Mouse (Mus musculus): ENCODE results near the gene Efcab5. TPM values are rescaled to one million over a fixed set of nuclear protein-coding genes. Genes with fewer than 3 reads are reported as not detected.
A peak's percentile ranks its signal among the peaks of the same experiment; 100 is the strongest.

The Efcab5 gene
- under 1 TPM; 0.18 TPM for total RNA-seq (2021)
- long read RNA-seq, experiment 1 = 0 reads
- long read RNA-seq, experiment 2 = 0 reads

GRCm38 (mm10) chr11:77188868-77189267 lies at the start of gene Efcab5:
TSS of gene Efcab5 (minus strand) at chr11:77188968.
- no peak for DNase-seq
- intact Hi-C loops (cut with DNase I; ENCODE audit: low total_unique reads) = no loop called here

DNA sequence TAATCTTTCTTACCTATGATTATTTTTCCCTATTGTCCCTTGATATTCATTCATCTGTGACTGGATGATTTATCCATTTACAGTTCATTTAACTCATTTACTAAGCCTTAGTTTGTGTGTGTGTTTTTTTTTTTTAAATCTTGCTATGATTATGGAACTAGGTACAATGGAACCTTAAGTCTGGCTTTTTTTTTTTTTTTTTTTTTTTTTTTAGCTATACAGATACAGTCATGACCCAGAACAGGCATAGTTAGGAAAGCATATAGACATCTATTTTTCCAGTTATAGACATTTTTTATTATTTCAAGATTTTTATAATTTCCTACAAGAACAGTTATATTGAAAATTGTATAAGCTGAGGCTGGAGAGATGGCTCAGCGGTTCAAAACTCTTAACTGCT lies 46.5 kb upstream of the Efcab5 start:
- intact Hi-C loops (cut with DNase I; ENCODE audit: low total_unique reads) = no loop called here
- no peak for DNase-seq

DNA sequence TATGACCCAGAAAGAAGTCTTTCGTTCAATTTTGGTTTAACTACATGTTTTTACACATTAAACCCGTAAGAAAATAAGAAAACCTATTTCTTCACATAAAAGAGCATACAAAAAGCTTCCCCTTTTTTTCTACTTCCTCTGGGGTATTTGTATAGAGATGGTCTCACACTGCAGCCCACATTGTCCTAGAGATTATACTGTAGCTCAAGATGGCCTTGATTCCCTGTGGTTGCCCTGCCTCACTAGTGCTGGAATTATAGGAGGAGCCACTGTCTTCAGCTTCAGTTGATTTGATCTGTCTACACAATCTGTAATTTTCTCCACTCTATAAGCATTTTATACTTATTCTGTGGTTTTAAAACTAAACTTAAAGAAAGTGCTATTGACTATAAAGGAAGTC lies 42.7 kb upstream of the Efcab5 start:
- intact Hi-C loops (cut with DNase I; ENCODE audit: low total_unique reads) = no loop called here
- DNase-seq = no peak

DNA sequence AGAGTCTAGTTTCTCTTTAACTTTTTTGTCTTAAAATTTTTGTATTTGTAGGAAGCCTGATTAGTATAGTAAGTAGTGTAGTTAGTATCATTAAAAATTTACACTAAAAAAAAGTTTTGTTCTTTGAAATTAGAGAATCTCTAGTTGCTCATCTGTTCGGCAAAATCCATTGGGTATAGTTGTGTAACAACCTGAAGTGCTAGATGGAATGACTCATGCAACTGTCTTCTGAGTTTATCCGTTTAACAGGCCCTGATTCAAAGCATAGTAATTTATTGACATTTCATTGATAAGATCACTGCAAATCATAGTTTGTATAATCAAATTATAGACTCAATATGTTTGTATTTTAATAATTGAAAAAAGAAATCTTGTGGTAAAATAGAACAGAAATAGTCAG lies 42.0 kb upstream of the Efcab5 start:
- intact Hi-C loops (cut with DNase I; ENCODE audit: low total_unique reads) = no loop called here
- no peak for DNase-seq

- DNase-seq = no peak
Measured at GRCm38 (mm10) chr11:77216761-77217130, 28.0 kb upstream of the Efcab5 start.

DNA sequence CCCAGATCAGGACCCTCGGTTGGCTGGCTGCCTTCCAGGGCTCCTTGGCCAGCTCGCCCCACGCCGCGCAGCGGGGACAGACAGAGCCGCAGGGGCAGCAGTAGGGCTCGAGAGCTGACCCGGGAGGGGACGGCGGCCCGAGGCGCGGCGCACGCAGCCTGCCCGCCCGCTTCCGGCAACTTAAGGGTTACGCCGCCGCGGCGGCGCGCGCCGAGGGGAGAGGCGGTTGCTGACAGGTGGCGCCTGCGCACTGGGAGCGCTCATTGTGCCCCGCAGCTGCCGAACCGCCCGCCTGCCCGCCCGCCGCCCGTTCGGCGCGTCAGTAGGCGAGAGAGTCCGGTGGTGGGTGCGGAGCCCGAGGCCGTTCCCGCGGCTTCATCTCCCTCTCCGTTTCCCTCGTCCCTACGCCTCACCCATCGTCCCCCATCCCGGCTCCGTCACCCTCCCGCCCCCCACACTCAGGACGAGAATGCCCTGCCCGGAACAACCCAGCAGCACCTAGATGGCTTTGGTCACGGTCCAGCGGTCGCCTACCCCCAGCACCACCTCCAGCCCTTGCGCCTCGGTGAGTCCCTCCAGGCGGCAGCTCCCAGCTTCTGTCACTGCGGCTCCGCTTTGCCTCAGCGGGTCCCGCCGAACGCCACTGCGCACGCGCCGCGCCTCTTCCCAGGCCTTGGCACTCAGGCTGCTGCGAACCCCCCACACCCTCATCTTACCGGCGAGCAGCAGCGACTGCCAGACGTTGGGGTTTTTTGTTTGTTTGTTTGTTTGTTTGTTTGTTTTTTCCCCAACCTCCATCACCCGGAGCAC lies 27.4 kb upstream of the Efcab5 start, which contains the start of gene Ssh2:
Gene Ssh2 (plus strand): TSS at position 337 of the 810 bp plus-strand sequence.
- intact Hi-C loops (cut with DNase I; ENCODE audit: low total_unique reads) = loop anchor here (10.0 kb wide), 1 partner anchor 111 kb away; no protein-coding TSS in a partner anchor
- peak; percentile 84 for DNase-seq

More at GRCm38 (mm10) chr11:77216761-77217130, 28.0 kb upstream of the Efcab5 start:
- intact Hi-C loops (cut with DNase I; ENCODE audit: low total_unique reads) = loop anchor here (10.0 kb wide), 1 partner anchor 112 kb away; no protein-coding TSS in a partner anchor

DNA sequence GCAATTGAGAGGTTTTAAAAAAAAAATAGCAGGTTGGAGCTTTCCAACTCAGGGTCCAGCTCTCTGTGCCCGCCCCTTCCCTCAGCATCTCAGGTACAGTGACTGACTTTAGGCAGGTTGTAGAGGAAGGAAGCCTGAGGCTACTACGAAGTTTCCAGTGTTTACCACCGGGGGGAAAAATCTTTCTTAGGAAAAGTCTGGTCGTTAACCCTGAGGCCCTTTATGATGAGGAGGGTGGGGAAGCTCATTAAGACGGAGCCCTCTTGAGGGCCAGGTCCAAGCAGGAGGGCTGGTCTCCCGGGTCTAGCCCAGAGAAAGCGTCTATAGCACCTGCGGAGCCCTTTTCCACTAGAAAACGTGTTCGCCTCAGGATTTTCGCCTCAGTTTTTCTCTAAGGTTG lies 26.7 kb upstream of the Efcab5 start:
- no peak for DNase-seq
- intact Hi-C loops (cut with DNase I; ENCODE audit: low total_unique reads) = loop anchor here (10.0 kb wide), 1 partner anchor 111 kb away; no protein-coding TSS in a partner anchor

GRCm38 (mm10) chr11:77214755-77215154 lies 26.0 kb upstream of the Efcab5 start:
- intact Hi-C loops (cut with DNase I; ENCODE audit: low total_unique reads) = loop anchor here (5.0 to 10.0 kb wide), 2 partner anchors 93 to 110 kb away; no protein-coding TSS in a partner anchor
- DNase-seq = peak; percentile 46

GRCm38 (mm10) chr11:77214142-77214692 lies 25.4 kb upstream of the Efcab5 start:
- intact Hi-C loops (cut with DNase I; ENCODE audit: low total_unique reads) = loop anchor here (5.0 to 10.0 kb wide), 2 partner anchors 93 to 109 kb away; no protein-coding TSS in a partner anchor
- no peak for DNase-seq

GRCm38 (mm10) chr11:77200703-77201102 lies 11.9 kb upstream of the Efcab5 start:
- intact Hi-C loops (cut with DNase I; ENCODE audit: low total_unique reads) = no loop called here
- no peak for DNase-seq

GRCm38 (mm10) chr11:77199636-77200035 lies 10.9 kb upstream of the Efcab5 start:
- DNase-seq = no peak
- intact Hi-C loops (cut with DNase I; ENCODE audit: low total_unique reads) = no loop called here

DNA sequence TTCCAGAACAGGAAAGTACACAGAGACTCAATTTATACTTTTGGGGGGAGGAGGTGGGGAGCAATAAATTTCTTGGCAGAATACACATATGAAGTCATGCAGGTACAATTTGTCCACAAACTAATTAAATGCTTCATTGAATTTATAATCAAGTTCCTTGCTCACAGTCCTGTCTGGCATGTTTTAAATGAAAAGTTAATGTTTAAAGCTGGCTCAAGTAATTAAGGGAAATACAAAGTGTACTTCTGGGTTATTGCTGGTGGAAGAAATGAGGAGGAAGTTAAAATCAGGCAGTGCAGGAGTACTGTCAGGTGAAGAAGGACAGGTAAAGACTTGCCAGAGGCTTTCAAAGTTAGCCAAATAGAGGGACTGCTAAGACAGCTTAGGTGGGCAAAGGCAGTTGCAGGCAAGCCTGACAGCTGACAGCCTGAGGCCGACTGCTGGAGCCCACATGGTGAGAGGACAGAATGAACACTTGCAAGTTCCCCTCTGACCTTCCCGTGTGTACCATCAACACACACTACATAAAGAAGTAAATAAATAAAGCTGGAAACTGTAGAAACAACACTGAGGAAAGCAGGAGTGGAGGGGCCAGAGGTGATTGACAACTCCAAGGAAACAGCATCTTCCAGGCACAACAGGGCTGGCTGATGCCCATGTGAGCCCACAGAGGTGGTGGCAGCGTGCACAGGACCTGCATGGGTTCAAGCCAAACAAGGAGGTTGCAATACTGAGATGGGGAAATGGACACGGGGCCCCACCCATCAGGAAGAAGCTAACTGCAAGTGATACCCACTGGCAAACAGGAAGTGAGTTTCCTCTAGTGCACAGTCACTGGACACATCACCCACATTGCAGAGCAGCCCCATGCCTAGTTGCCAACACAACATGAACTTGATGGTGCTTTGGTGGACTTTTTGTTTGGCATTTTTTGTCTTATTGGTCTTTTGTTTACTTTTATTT lies 7.7 kb upstream of the Efcab5 start:
- no peak for DNase-seq
- intact Hi-C loops (cut with DNase I; ENCODE audit: low total_unique reads) = no loop called here

GRCm38 (mm10) chr11:77195360-77196109 lies 6.8 kb upstream of the Efcab5 start:
- no peak for DNase-seq
- intact Hi-C loops (cut with DNase I; ENCODE audit: low total_unique reads) = no loop called here

DNA sequence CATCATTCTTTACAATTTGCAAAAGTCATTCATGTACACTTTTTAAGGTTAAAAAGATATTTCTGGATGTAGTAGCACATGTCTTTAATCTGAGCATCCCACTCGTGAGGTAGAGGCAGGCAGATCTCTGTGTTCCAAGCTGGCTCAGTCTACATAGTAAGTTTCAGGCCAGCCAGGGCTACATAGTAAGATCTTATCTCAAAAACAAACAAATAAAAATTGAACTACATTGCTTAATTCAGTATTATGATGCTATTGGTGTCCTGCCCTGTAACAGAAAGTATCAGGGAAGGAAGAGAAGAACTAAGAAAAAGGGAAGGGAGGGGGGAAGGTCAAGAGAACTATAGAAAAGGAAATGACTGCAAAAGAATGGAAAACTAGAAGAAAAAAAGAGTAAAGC lies 6.0 kb upstream of the Efcab5 start:
- DNase-seq = no peak
- intact Hi-C loops (cut with DNase I; ENCODE audit: low total_unique reads) = no loop called here

- intact Hi-C loops (cut with DNase I; ENCODE audit: low total_unique reads) = no loop called here
- DNase-seq = no peak
Measured at GRCm38 (mm10) chr11:77193941-77194553, 5.3 kb upstream of the Efcab5 start.

GRCm38 (mm10) chr11:77193410-77193809 lies 4.6 kb upstream of the Efcab5 start:
- intact Hi-C loops (cut with DNase I; ENCODE audit: low total_unique reads) = no loop called here
- no peak for DNase-seq

DNA sequence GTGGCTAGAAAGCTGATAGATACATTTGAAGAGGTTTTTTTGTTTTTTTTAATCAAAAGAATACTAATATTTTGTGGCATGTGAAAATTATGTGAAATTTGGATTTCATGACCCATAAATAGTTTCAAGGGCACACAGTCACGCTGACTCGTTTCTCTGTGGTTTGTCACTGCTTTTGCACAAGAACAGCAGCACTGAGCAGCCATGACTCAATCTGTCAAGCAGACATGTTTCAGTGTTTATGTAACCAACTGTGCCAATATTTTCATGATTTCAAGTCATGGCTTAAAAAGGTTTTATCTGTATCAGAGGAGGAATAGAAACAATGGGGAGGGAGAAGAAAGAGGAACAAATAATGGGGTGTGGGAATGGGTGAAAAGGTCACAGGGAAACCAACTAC lies 3.8 kb downstream of the Efcab5 start:
- DNase-seq = no peak
- intact Hi-C loops (cut with DNase I; ENCODE audit: low total_unique reads) = no loop called here

DNA sequence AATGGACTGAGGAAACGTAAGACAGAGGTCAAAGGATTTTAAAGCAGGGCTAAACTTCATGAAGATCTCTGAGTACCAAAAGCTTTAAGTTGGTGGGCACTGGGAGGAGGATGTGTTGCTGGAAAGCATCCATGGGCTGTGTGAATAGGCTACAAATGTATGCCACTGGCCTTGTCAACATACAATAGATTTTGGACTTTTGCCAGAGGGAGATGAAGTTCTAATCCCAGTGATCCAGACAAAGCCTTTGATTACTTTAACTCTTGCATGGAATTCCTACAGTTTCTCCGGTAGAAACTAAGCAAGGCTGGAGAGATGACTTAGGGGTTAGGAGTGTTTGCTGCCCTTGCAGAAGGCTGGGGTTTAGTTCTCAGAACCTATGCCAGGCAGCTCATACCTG lies 6.2 kb downstream of the Efcab5 start:
- intact Hi-C loops (cut with DNase I; ENCODE audit: low total_unique reads) = no loop called here
- DNase-seq = no peak

DNA sequence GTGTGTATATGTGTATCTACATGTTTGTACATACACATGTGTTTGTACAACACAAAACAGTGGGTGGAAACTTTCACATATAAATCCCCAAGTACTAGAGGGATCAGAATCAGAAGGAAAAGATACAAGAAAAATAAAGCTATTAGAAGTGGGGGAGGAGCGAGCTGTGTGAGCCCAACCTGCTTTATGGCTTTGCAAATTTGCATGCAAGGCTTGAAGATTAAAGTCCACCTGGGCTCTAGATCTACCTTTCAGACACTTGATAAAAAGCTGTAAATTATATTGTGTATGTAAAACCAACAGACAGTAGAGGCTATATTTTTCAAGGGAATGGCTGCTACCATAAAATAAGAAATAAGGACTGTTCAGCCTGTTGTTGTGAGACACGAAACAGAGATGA lies 6.7 kb downstream of the Efcab5 start:
- no peak for DNase-seq
- intact Hi-C loops (cut with DNase I; ENCODE audit: low total_unique reads) = no loop called here
